Comparison of ENCODE assay signal across 9 mouse cellular contexts in the genomic region with DNA sequence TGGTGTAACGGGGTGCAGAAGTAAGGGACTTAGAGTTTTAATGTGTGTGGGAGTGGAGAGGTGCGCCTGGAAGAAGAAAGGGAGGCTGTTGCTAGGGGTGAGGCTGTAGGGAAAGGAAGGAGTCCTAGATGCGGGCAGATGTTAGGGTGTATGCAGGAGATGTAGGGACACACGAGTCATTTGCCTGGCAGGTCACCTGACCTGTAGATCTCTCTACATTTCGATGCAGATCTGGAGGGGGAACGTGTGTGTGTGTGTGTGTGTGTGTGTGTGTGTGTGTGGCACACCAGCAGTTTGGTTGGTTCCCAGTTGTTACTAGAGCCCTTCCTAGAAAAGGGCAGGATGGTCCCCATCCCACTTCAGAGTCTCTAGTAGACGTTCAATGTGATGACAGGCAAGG. TPM values are rescaled to one million over a fixed set of nuclear protein-coding genes. Genes with fewer than 3 reads are reported as not detected.
DNase-seq lines count a peak whose midpoint lies in the region; ATAC-seq lines count a peak whose summit lies in the region.
"Had no signal": no experiment of that assay in that cellular context is flagged by ENCODE, and none has a peak within 500 bp of the region (broad histone marks: within the 10 kb centered on the region; RNA-seq: fewer than 3 reads in every experiment).

No protein-coding gene starts in this region.

- intact Hi-C loops in left cerebral cortex, postnatal 10 days (cut with DNase I) = loop anchor here (5.0 kb wide), 1 partner anchor 48 kb away; a partner anchor contains a TSS
- intact Hi-C loops in left cerebral cortex, postnatal 14 days (cut with DNase I) = no loop called here

- H3K27ac ChIP-seq in heart, embryonic 10.5 days = no peak overlapping the region
- H3K27ac ChIP-seq in hindbrain, embryonic 10.5 days = no peak overlapping the region
- no peak overlapping the region for H3K27ac ChIP-seq in liver, embryonic 15.5 days (replicated peaks)

- no peak for DNase-seq in heart, embryonic 10.5 days (ENCODE audit: low spot score)
- DNase-seq in heart, postnatal 4 days = no peak
- peak; percentile 16 to 18 for DNase-seq in B cell, adult 2 months
- no peak for DNase-seq in hindbrain, embryonic 10.5 days (ENCODE audit: low spot score)
- DNase-seq in natural killer cell, adult 2 months (ENCODE audit: low spot score in 2 of 2) = no peak
- DNase-seq in left cerebral cortex, postnatal 10 days (ENCODE audit: extremely low spot score in 1 of 2, low spot score in 2 of 2) = no peak
- DNase-seq in left cerebral cortex, postnatal 14 days (ENCODE audit: low spot score in 2 of 2) = no peak
- DNase-seq: kidney, adult 8-10 months had no signal

- no peaks in the 10 kb centered on the region for H3K9me3 ChIP-seq in heart, embryonic 10.5 days
- no peaks in the 10 kb centered on the region for H3K9me3 ChIP-seq in hindbrain, embryonic 10.5 days
- H3K9me3 ChIP-seq in liver, embryonic 15.5 days (replicated peaks) = no peaks in the 10 kb centered on the region

- WGBS in heart, embryonic 10.5 days = 24% methylated on average over 7 of the region's 7 CpGs
- 11% methylated on average over 7 of the region's 7 CpGs for WGBS in hindbrain, embryonic 10.5 days
- WGBS in liver, embryonic 15.5 days (ENCODE audit: insufficient replicate concordance) = 18% methylated on average over 7 of the region's 7 CpGs

- 0 out of 2 replicates have a peak, but pooled peaks cover 12% of the 10 kb centered on the region for H3K36me3 ChIP-seq in heart, embryonic 10.5 days
- H3K36me3 ChIP-seq in hindbrain, embryonic 10.5 days = no peaks in the 10 kb centered on the region
- H3K36me3 ChIP-seq in liver, embryonic 15.5 days (replicated peaks) = no peaks in the 10 kb centered on the region

- peaks cover 79% of the 10 kb centered on the region for H3K4me1 ChIP-seq in heart, embryonic 10.5 days
- H3K4me1 ChIP-seq in hindbrain, embryonic 10.5 days (replicated peaks) = peaks cover 65% of the 10 kb centered on the region
- peaks cover 43% of the 10 kb centered on the region for H3K4me1 ChIP-seq in liver, embryonic 15.5 days (replicated peaks)

- ATAC-seq in liver, embryonic 15.5 days (ENCODE audit: insufficient read depth) = no peak

- no peak overlapping the region for H3K9ac ChIP-seq in liver, embryonic 15.5 days

- H3K4me3 ChIP-seq in heart, embryonic 10.5 days = peak overlapping the region; percentile 58
- H3K4me3 ChIP-seq in hindbrain, embryonic 10.5 days = peak overlapping the region; percentile 54
- H3K4me3 ChIP-seq in liver, embryonic 15.5 days (replicated peaks) = peak overlapping the region; percentile 44; the same call in 1 of the 2 replicates

- peak overlapping the region; percentile 69 for H3K4me2 ChIP-seq in liver, embryonic 15.5 days

- H3K27me3 ChIP-seq in heart, embryonic 10.5 days (ENCODE audit: insufficient read depth, poor library complexity, severe bottlenecking) = peaks cover 87% of the 10 kb centered on the region
- peaks cover 94% of the 10 kb centered on the region for H3K27me3 ChIP-seq in hindbrain, embryonic 10.5 days (ENCODE audit: insufficient read depth, poor library complexity, severe bottlenecking)
- H3K27me3 ChIP-seq in liver, embryonic 15.5 days = peaks cover 99% of the 10 kb centered on the region

RNA-seq across cellular contexts. Expression of a gene that starts 7.9 kb away (rescaled TPM):
- polyA plus RNA-seq in heart, embryonic 10.5 days (2016; fragmentation: Nextera tagmentation; extraction: Ambion mirVana) = 7.0 and 12.9 TPM in 2 replicates
- 10 to 100 TPM; 16.6 to 17.7 TPM for total RNA-seq in heart, postnatal 4 days (2021)
- 5.4 and 9.6 TPM in 2 replicates for polyA plus RNA-seq in hindbrain, embryonic 10.5 days (2016; fragmentation: Nextera tagmentation; extraction: Ambion mirVana)
- polyA plus RNA-seq in liver, embryonic 15.5 days (2015; fragmentation: Nextera tagmentation; extraction: Ambion mirVana) = 1.0 and 1.8 TPM in 2 replicates
- 1 to 10 TPM; 3.7 to 4.3 TPM for total RNA-seq in left cerebral cortex, postnatal 10 days (2021)
- total RNA-seq in left cerebral cortex, postnatal 14 days (2021) = 1 to 10 TPM; 3.8 to 4.5 TPM

RNA-seq across cellular contexts. Expression of a gene that starts 27.9 kb away (rescaled TPM):
- polyA plus RNA-seq in heart, embryonic 10.5 days (2016; fragmentation: Nextera tagmentation; extraction: Ambion mirVana) = not detected in 2 replicates
- total RNA-seq in heart, postnatal 4 days (2021) = not detected
- 0.22 TPM in 1 of 2 replicates, not detected in the other for polyA plus RNA-seq in hindbrain, embryonic 10.5 days (2016; fragmentation: Nextera tagmentation; extraction: Ambion mirVana)
- not detected in 2 replicates for polyA plus RNA-seq in liver, embryonic 15.5 days (2015; fragmentation: Nextera tagmentation; extraction: Ambion mirVana)
- total RNA-seq in left cerebral cortex, postnatal 10 days (2021) = 1 to 10 TPM; 4.9 to 5.1 TPM
- 1 to 10 TPM; 3.5 to 5.0 TPM for total RNA-seq in left cerebral cortex, postnatal 14 days (2021)

RNA-seq across cellular contexts. Expression of a gene that starts 33.2 kb away (rescaled TPM):
- 2.0 and 2.3 TPM in 2 replicates for polyA plus RNA-seq in heart, embryonic 10.5 days (2016; fragmentation: Nextera tagmentation; extraction: Ambion mirVana)
- total RNA-seq in heart, postnatal 4 days (2021) = 1 to 10 TPM; 1.4 to 1.6 TPM
- 1.9 and 2.3 TPM in 2 replicates for polyA plus RNA-seq in hindbrain, embryonic 10.5 days (2016; fragmentation: Nextera tagmentation; extraction: Ambion mirVana)
- 0.55 and 0.89 TPM in 2 replicates for polyA plus RNA-seq in liver, embryonic 15.5 days (2015; fragmentation: Nextera tagmentation; extraction: Ambion mirVana)
- 1 to 10 TPM; 8.2 to 8.4 TPM for total RNA-seq in left cerebral cortex, postnatal 10 days (2021)
- 10 to 100 TPM; 11.7 to 14.6 TPM for total RNA-seq in left cerebral cortex, postnatal 14 days (2021)

RNA-seq across cellular contexts. Expression of a gene that starts 45.6 kb away (rescaled TPM):
- polyA plus RNA-seq in heart, embryonic 10.5 days (2016; fragmentation: Nextera tagmentation; extraction: Ambion mirVana) = 47.2 and 55.4 TPM in 2 replicates
- total RNA-seq in heart, postnatal 4 days (2021) = 10 to 100 TPM; 24.6 to 25.1 TPM
- 57.5 TPM in 2 replicates for polyA plus RNA-seq in hindbrain, embryonic 10.5 days (2016; fragmentation: Nextera tagmentation; extraction: Ambion mirVana)
- 13.0 and 14.3 TPM in 2 replicates for polyA plus RNA-seq in liver, embryonic 15.5 days (2015; fragmentation: Nextera tagmentation; extraction: Ambion mirVana)
- total RNA-seq in left cerebral cortex, postnatal 10 days (2021) = 100 to 1,000 TPM in 1 of 2 experiments, 10 to 100 TPM in 1; 96.5 to 101 TPM
- total RNA-seq in left cerebral cortex, postnatal 14 days (2021) = 10 to 100 TPM; 93.6 to 98.8 TPM

Comparison
In these comparisons a context has a peak if more than half of its experiments do, and no peak if none do; other contexts are left out.
1. DNase-seq: peak in B cell, adult 2 months (2 of 2); none in heart, embryonic 10.5 days (single experiment), heart, postnatal 4 days (single experiment), hindbrain, embryonic 10.5 days (single experiment), natural killer cell, adult 2 months (0 of 2), left cerebral cortex, postnatal 10 days (0 of 2) and left cerebral cortex, postnatal 14 days (0 of 2).
2. RNA of a gene that starts 27.9 kb away (total RNA-seq): 4.9 to 5.1 TPM in left cerebral cortex, postnatal 10 days and 3.5 to 5.0 TPM in left cerebral cortex, postnatal 14 days; not detected in heart, postnatal 4 days; every median in the first group is over 4 times any median in the second.
3. Peak in every context shown above with its lines, with median percentiles within 50 percentile points of each other: H3K4me3 ChIP-seq.